Mouse (Mus musculus) intestine, embryonic 16.5 days (tissue): Measurements from ENCODE around the gene Fryl. TPM values are rescaled to one million over a fixed set of nuclear protein-coding genes. Genes with fewer than 3 reads are reported as not detected.

Experiments used
- ATAC-seq: fragments of 200-750 bp; cut with Nextera tagmentation; 2 replicates; pipeline ENCODE4 v1.8.0; 2017; ENCODE audit warnings: moderate TSS enrichment, moderate library complexity
- H3K27ac ChIP-seq: fragments of 300-500 bp; sonication (generic); 2 replicates; pipeline ENCODE4 v1.5.1; 2014; ENCODE audit warnings: mild to moderate bottlenecking, low read length
- H3K27me3 ChIP-seq: fragments of 300-500 bp; sonication (generic); replicated peaks from 2 replicates; pipeline ENCODE4 v1.6.1; 2014; ENCODE audit warnings: low read length, control low read depth, mixed read lengths; ENCODE audit not compliant: control insufficient read depth, insufficient read depth
- H3K36me3 ChIP-seq: fragments of 300-500 bp; sonication (generic); 2 replicates; pipeline ENCODE4 v1.6.1; 2014; ENCODE audit warnings: low read length, control low read depth; ENCODE audit not compliant: control insufficient read depth, insufficient read depth
- H3K4me1 ChIP-seq: fragments of 300-500 bp; sonication (generic); 2 replicates; pipeline ENCODE4 v1.6.1; 2014; ENCODE audit warnings: low read length, control low read depth, mixed read lengths; ENCODE audit not compliant: control insufficient read depth, insufficient read depth
- H3K4me2 ChIP-seq: fragments of 300-500 bp; sonication (generic); 2 replicates; pipeline ENCODE4 v1.6.1; 2014; ENCODE audit warnings: low read depth, low read length, control low read depth
- H3K4me3 ChIP-seq: fragments of 300-500 bp; sonication (generic); 2 replicates; pipeline ENCODE4 v1.5.1; 2014; ENCODE audit warnings: mild to moderate bottlenecking, low read length
- H3K9ac ChIP-seq: fragments of 300-500 bp; sonication (generic); 2 replicates; pipeline ENCODE4 v1.6.1; 2014; ENCODE audit warnings: low read depth, low read length
- H3K9me3 ChIP-seq: fragments of 300-500 bp; sonication (generic); 2 replicates; pipeline ENCODE4 v1.6.1; 2016; ENCODE audit warnings: low read length, control low read depth; ENCODE audit not compliant: control insufficient read depth
- WGBS: fragments of 180-500 bp; shearing (Covaris S2); extraction: QIAGEN DNeasy Blood & Tissue Kit; methylation state at CpG from one replicate; pipeline ENCODE4 v1.1.7; 2014; 5-methylcytosine and 5-hydroxymethylcytosine counted together
- polyA plus RNA-seq: library from polyadenylated mRNA; unstranded; fragments of >200 nt; fragmentation: Nextera tagmentation; extraction: Ambion mirVana; gene quantifications from 2 replicates; pipeline ENCODE4 v1.2.1, GENCODE M21; 2015

Fryl gene
- polyA plus RNA-seq, 1 experiment from 2014 or later, result 22.6 TPM

DNA sequence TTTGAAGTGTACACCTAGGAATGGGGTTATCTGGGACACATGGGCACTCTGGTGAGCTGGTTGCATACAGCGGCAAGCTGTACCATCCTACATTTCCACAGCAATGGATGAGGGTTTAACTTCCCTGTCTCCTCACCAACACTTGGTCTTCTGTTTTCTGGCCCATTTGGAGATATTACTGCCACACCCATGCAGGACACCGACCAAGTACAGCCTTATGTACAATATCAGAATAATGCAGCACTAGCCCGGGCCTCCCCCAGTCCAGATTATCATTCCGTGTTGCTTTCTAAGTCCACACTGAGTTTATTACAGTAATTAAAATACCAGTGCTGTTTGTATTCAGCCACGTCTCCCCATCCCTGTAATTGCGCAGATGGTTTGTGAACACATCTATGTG is 10.0 kb downstream of the Fryl start:
- 0 out of 2 replicates have a peak, but pooled peaks cover 9% of the 10 kb centered on the region for H3K4me1 ChIP-seq
- H3K36me3 ChIP-seq, result no peaks in the 10 kb centered on the region
- H3K27me3 ChIP-seq, result no peaks in the 10 kb centered on the region
- no peak for ATAC-seq
- 62% methylated on average over 6 of the region's 6 CpGs for WGBS
- H3K4me3 ChIP-seq, result no peak overlapping the region
- H3K9me3 ChIP-seq, result no peaks in the 10 kb centered on the region
- no peak overlapping the region for H3K4me2 ChIP-seq
- no peak overlapping the region for H3K27ac ChIP-seq
- no peak overlapping the region for H3K9ac ChIP-seq

DNA sequence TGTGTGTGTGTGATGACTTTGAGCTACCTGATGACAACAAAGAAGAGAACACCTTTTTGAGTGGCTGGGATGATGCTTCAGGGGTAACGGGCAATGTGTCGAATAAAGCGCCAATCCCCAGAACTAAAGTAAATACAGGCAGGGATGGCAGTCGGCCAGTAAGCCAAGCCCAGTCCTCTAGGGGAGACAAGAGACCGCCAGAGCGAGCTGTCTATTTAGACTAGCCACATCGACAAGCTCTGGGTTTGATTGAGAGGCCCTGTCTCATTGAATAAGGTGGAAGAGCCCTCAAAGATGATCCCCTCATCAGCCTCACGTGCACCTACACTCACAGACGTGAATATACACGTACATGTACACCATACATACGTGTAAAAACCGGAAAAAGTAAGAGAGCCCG is 12.0 kb downstream of the Fryl start:
- no peak overlapping the region for H3K9ac ChIP-seq
- H3K4me3 ChIP-seq, result no peak overlapping the region
- H3K27ac ChIP-seq, result no peak overlapping the region
- H3K4me1 ChIP-seq, result 0 out of 2 replicates have a peak, but pooled peaks cover 13% of the 10 kb centered on the region
- no peaks in the 10 kb centered on the region for H3K9me3 ChIP-seq
- 53% methylated on average over 13 of the region's 13 CpGs for WGBS
- no peak overlapping the region for H3K4me2 ChIP-seq
- 0 out of 2 replicates have a peak, but pooled peaks have one; percentile 30 for ATAC-seq
- H3K36me3 ChIP-seq, result no peaks in the 10 kb centered on the region
- no peaks in the 10 kb centered on the region for H3K27me3 ChIP-seq

DNA sequence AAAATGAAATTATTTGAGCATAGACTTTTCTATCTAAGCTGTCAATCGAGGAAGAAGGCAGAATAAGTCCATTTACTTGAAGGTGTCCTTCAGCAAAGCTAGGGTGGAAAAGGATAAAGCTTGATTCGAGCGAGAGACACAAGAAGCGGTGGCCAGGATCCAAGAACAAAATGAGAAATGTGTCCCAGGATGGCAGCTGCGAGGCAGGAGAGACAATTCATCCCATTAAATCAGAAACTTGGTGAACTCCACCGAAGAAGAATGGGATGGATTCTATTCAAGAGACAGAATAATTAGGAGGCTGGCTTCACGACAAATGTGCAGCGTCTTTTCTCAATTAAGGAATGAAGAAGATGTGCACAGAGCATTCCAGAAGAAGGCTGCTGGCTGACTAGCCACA is 14.5 kb downstream of the Fryl start:
- no peak overlapping the region for H3K4me3 ChIP-seq
- no peaks in the 10 kb centered on the region for H3K36me3 ChIP-seq
- WGBS, result 71% methylated on average over 8 of the region's 8 CpGs
- no peak overlapping the region for H3K4me2 ChIP-seq
- no peak overlapping the region for H3K9ac ChIP-seq
- 0 out of 2 replicates have a peak, but pooled peaks cover 15% of the 10 kb centered on the region for H3K4me1 ChIP-seq
- no peaks in the 10 kb centered on the region for H3K27me3 ChIP-seq
- no peaks in the 10 kb centered on the region for H3K9me3 ChIP-seq
- no peak overlapping the region for H3K27ac ChIP-seq
- ATAC-seq, result no peak

DNA sequence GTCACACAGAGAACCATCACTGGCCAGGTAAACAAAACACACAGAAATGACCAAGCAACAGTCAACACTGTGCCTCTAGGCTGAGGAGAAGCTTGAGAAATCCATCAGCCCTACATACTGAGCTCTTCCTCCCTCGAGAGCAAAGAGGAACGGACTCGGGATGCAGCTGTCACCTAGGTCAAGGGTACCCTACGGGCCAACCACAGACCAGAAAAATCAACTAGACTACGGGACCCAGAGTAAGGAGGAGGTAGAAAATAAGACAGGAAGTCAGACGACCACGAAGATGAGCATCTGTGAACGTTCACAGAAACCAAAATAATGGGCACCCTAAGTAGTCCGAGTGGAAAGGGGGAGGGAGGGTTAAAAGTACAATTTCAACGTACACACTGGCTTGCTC is 15.1 kb downstream of the Fryl start:
- H3K9me3 ChIP-seq, result no peaks in the 10 kb centered on the region

DNA sequence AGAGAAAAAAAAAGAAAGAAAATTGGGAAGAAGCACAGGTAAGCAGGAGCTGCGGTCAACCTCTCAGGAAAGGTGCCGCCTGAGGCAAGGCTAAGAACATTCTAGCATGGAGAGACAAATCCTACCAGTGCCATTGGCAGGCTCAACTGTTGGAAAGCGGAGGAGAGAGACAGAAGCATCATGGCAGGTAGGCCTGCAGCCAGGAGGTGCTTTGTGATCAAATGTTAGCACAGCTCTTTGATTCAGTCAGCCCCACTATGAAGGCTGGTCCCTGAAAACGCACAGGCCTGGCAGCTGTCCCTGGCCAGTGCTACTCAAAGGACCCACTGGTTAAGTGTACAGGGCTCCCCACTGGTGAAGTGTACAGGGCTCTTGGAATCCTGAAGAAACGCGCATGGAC is 16.0 kb downstream of the Fryl start:
- WGBS, result 95% methylated on average over 6 of the region's 6 CpGs
- H3K4me1 ChIP-seq, result 0 out of 2 replicates have a peak, but pooled peaks cover 12% of the 10 kb centered on the region
- no peak for ATAC-seq
- no peak overlapping the region for H3K4me3 ChIP-seq
- no peaks in the 10 kb centered on the region for H3K27me3 ChIP-seq
- no peak overlapping the region for H3K9ac ChIP-seq
- no peaks in the 10 kb centered on the region for H3K9me3 ChIP-seq
- H3K27ac ChIP-seq, result no peak overlapping the region
- no peaks in the 10 kb centered on the region for H3K36me3 ChIP-seq
- no peak overlapping the region for H3K4me2 ChIP-seq

More for the DNA sequence above, 15.1 kb downstream of the Fryl start:
- no peak for ATAC-seq
- 70% methylated on average over 10 of the region's 10 CpGs for WGBS
- H3K27me3 ChIP-seq, result no peaks in the 10 kb centered on the region
- 0 out of 2 replicates have a peak, but pooled peaks cover 12% of the 10 kb centered on the region for H3K4me1 ChIP-seq
- H3K4me3 ChIP-seq, result no peak overlapping the region
- H3K9ac ChIP-seq, result no peak overlapping the region
- no peak overlapping the region for H3K27ac ChIP-seq
- H3K36me3 ChIP-seq, result no peaks in the 10 kb centered on the region
- H3K4me2 ChIP-seq, result no peak overlapping the region

DNA sequence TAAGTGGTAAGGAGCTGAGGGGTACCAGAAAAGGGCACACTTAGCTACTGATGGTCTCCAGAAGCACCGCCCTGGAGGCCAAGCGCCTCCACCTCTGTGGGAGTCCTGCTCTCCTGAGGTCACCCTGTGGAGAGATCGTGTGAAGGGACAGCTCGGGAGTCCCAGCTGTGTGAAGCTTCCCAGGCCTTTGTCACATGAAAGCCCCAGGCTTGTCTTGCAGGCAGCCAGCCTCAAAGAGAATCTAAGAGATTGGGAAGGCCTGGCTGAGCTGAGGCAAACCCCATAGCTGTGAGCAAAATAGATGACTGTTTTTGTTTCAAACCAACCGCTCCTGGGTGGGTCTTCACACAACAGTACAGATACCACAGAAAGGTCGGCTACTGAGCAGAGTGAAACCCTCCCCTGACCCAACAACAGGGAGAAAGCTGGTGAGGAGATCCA is 19.5 kb downstream of the Fryl start:
- Histone ChIP-seq H3K4me1 (peaks cover 25% of the 10 kb centered on the region), H3K36me3 (no peaks in the 10 kb centered on the region), H3K9ac (no peak overlapping the region), H3K27me3 (no peaks in the 10 kb centered on the region), H3K27ac (no peak overlapping the region), H3K9me3 (no peaks in the 10 kb centered on the region), H3K4me2 (no peak overlapping the region), H3K4me3 (no peak overlapping the region)
- ATAC-seq, result no peak
- WGBS, result 35% methylated on average over 6 of the region's 6 CpGs

DNA sequence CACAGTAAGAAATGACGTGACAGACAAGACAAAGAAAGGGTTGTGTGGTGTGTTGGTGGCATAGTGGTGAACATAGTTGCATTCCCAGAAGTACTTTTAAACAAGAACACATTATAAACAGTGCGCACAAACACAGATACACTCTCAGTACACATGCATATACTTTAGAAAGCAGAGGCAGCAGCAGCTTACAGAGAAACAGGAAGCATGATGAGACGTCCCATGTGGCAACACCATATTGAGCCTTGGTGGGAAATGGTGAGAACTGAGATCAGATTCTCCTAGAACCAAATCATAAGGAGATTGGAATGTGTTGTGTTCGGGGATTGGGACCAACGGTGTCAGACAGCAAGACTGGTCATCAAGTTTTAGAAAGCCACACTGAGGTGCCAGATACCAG is 21.2 kb downstream of the Fryl start:
- peaks cover 21% of the 10 kb centered on the region for H3K4me1 ChIP-seq
- 67% methylated on average over 5 of the region's 5 CpGs for WGBS

DNA sequence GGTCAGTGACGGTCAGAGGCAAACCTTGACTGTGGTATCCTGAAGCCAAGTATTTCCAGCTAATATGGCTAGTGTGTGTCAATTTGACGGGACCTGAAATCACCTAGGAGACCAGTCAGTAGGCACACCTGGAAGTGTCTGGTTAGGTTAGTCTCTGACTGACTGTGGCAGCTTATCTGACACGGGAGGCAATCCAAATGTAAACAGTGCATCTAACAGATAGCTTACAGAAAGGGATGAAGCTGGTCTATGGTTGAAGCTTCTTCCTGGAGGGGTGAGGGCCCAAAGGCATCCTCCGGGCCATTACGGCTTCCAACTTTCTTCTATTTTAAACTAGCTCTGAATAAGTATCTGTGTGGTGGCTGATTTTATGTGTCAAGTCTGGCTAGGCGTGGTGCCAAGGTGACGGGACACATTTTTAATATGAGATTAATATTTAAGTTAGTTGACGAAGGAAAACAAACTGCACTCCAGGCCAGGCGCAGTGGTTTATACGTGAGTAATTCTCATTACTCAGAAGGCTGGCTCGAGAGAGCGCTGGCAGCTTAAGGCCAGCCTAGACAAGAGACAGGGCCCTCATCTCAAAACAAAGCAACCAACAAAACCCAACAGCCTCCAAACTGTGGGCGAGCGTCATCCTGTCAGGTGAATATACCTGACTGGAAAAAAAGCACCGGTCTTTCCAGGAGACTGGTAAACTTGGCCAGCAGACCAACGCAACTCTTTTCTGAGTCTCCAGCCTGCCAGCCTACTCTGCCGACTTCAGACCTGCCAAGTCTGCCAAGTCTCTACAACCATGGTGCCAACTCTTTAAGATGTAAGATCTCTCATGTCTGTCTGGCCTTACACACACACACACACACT is 23.2 kb downstream of the Fryl start:
- Histone ChIP-seq H3K4me2 (no peak overlapping the region), H3K27ac (no peak overlapping the region)

More for the DNA sequence above, 21.2 kb downstream of the Fryl start:
- H3K27me3 ChIP-seq, result no peaks in the 10 kb centered on the region
- no peak overlapping the region for H3K9ac ChIP-seq
- no peaks in the 10 kb centered on the region for H3K36me3 ChIP-seq
- ATAC-seq, result no peak
- H3K4me2 ChIP-seq, result no peak overlapping the region
- H3K4me3 ChIP-seq, result no peak overlapping the region
- no peaks in the 10 kb centered on the region for H3K9me3 ChIP-seq
- no peak overlapping the region for H3K27ac ChIP-seq

DNA sequence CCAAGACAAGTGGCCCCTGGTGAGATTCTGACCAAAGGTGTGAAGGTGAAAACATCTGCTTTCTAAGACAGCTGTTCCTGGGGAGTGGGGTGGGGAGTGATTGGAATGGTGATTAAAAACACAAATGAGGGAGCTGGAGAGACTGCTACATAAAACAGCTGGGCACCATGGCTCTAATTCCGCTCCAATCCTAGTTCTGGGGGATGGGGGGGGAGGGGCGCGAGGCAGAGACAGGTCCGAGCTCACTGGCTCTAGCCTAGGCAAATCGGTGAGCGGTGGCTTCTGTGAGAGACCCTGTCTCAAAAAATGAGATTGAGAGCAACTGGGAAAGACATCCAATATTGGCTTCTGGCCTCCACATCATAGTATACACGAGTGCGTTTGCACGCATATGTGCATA is 24.2 kb downstream of the Fryl start:
- peaks cover 21% of the 10 kb centered on the region for H3K4me1 ChIP-seq
- no peaks in the 10 kb centered on the region for H3K9me3 ChIP-seq
- H3K4me3 ChIP-seq, result no peak overlapping the region
- no peak for ATAC-seq
- no peaks in the 10 kb centered on the region for H3K27me3 ChIP-seq
- no peak overlapping the region for H3K9ac ChIP-seq
- H3K36me3 ChIP-seq, result no peaks in the 10 kb centered on the region
- WGBS, result 35% methylated on average over 9 of the region's 9 CpGs
- H3K27ac ChIP-seq, result no peak overlapping the region
- no peak overlapping the region for H3K4me2 ChIP-seq

More for the DNA sequence above, 23.2 kb downstream of the Fryl start:
- H3K9me3 ChIP-seq, result no peaks in the 10 kb centered on the region
- ATAC-seq, result no peak
- H3K9ac ChIP-seq, result no peak overlapping the region
- no peak overlapping the region for H3K4me3 ChIP-seq
- peaks cover 21% of the 10 kb centered on the region for H3K4me1 ChIP-seq
- no peaks in the 10 kb centered on the region for H3K36me3 ChIP-seq
- WGBS, result 54% methylated on average over 17 of the region's 17 CpGs
- no peaks in the 10 kb centered on the region for H3K27me3 ChIP-seq
